Mouse (Mus musculus): Measurements from ENCODE around the gene Slc16a5. TPM values are rescaled to one million over a fixed set of nuclear protein-coding genes. Genes with fewer than 3 reads are reported as not detected.
A peak's percentile ranks its signal among the peaks of the same experiment; 100 is the strongest.
"Not testable (repeated sequence)": the region's sequence is repeated elsewhere in the genome, so short reads cannot be mapped to it uniquely, and the experiment has no call there.

Gene Slc16a5
- total and polyA plus RNA-seq, 3 experiments, result 0.06 TPM; not detected in 2

- Histone ChIP-seq H3K4me1 (ENCODE audit: control insufficient read depth, insufficient read depth, low read length) (peaks cover 10% of the 10 kb centered on the region), H3K27me3 (ENCODE audit: control insufficient read depth, insufficient read depth, low read length) (no peaks in the 10 kb centered on the region), H3K79me2 (replicated peaks; ENCODE audit: control insufficient read depth, insufficient read depth, low read length) (no peaks in the 10 kb centered on the region), H3K36me3 (ENCODE audit: control insufficient read depth, insufficient read depth, low read length) (no peaks in the 10 kb centered on the region), H3K4me3 (no peak overlapping the region), H3K9ac (ENCODE audit: low read depth, low read length) (no peak overlapping the region), H3K27ac (no peak overlapping the region; the same call in 1 of the 2 replicates)
- 54% methylated on average over 7 of the region's 7 CpGs for WGBS
- TF ChIP-seq EP300 (IDR thresholded peaks at IDR 0.05; ENCODE audit: insufficient read depth, low read depth, low read length) (no peak), POLR2A (IDR thresholded peaks at IDR 0.05; ENCODE audit: insufficient read depth, low read depth, low read length) (no peak), CTCF (IDR thresholded peaks at IDR 0.05) (no peak)
- peak in 1 of 2 experiments; percentile 48 for DNase-seq
- intact Hi-C loops (cut with DNase I), result no loop called here
These were observed 9.9 kb downstream of the Slc16a5 start for GRCm38 (mm10) chr11:115472183-115472582.

GRCm38 (mm10) chr11:115473626-115474275 lies 11.5 kb downstream of the Slc16a5 start:
- peak; percentile 91 to 96 for DNase-seq
- no peaks in the 10 kb centered on the region for H3K27me3 ChIP-seq (ENCODE audit: control insufficient read depth, insufficient read depth, low read length)
- peaks cover 10% of the 10 kb centered on the region for H3K4me1 ChIP-seq (ENCODE audit: control insufficient read depth, insufficient read depth, low read length)
- H3K36me3 ChIP-seq (ENCODE audit: control insufficient read depth, insufficient read depth, low read length), result no peaks in the 10 kb centered on the region
- intact Hi-C loops (cut with DNase I), result loop anchor here (1.0 to 2.0 kb wide), 3 partner anchors 45 to 115 kb away; no protein-coding TSS in a partner anchor
- no peak overlapping the region for H3K4me3 ChIP-seq
- no peaks in the 10 kb centered on the region for H3K79me2 ChIP-seq (replicated peaks; ENCODE audit: control insufficient read depth, insufficient read depth, low read length)
- TF ChIP-seq EP300 (IDR thresholded peaks at IDR 0.05; ENCODE audit: insufficient read depth, low read depth, low read length) (peak; percentile 94), POLR2A (IDR thresholded peaks at IDR 0.05; ENCODE audit: insufficient read depth, low read depth, low read length) (peak; percentile 56; the same call in 1 of the 2 replicates), CTCF (IDR thresholded peaks at IDR 0.05) (no peak)
- peak overlapping the region; percentile 35 for H3K9ac ChIP-seq (ENCODE audit: low read depth, low read length)
- whole genome bisulfite sequencing, result 9% methylated on average over 15 of the region's 15 CpGs
- peak overlapping the region; percentile 72 for H3K27ac ChIP-seq

- Histone ChIP-seq H3K4me1 (ENCODE audit: control insufficient read depth, insufficient read depth, low read length) (peaks cover 10% of the 10 kb centered on the region), H3K27ac (peak within 1 kb of the TSS; percentile 78), H3K79me2 (replicated peaks; ENCODE audit: control insufficient read depth, insufficient read depth, low read length) (no peaks in the 10 kb centered on the region), H3K27me3 (ENCODE audit: control insufficient read depth, insufficient read depth, low read length) (no peaks in the 10 kb centered on the region), H3K4me3 (peak within 1 kb of the TSS; percentile 93), H3K36me3 (ENCODE audit: control insufficient read depth, insufficient read depth, low read length) (no peaks in the 10 kb centered on the region), H3K9ac (ENCODE audit: low read depth, low read length) (peak within 1 kb of the TSS; percentile 61)
- TF ChIP-seq EP300 (IDR thresholded peaks at IDR 0.05; ENCODE audit: insufficient read depth, low read depth, low read length) (0 out of 2 replicates have a peak, but pooled peaks have one; percentile 45), POLR2A (IDR thresholded peaks at IDR 0.05; ENCODE audit: insufficient read depth, low read depth, low read length) (peak; percentile 91), CTCF (IDR thresholded peaks at IDR 0.05) (no peak)
- peak; percentile 96 to 97 for DNase-seq
- WGBS, result under 1% methylated on average over 26 of the region's 26 CpGs
- intact Hi-C loops (cut with DNase I), result loop anchor here (2.0 kb wide), 1 partner anchor 62 kb away; no protein-coding TSS in a partner anchor
These were observed 12.9 kb downstream of the Slc16a5 start, which contains the start of gene Armc7 for GRCm38 (mm10) chr11:115475025-115475757. Gene Armc7, plus strand, starts transcription at chr11:115475667.

- no peaks in the 10 kb centered on the region for H3K36me3 ChIP-seq (ENCODE audit: control insufficient read depth, insufficient read depth, low read length)
- H3K9ac ChIP-seq (ENCODE audit: low read depth, low read length), result peak overlapping the region; percentile 61
- intact Hi-C loops (cut with DNase I), result loop anchor here (2.0 kb wide), 1 partner anchor 63 kb away; no protein-coding TSS in a partner anchor
- no peaks in the 10 kb centered on the region for H3K79me2 ChIP-seq (replicated peaks; ENCODE audit: control insufficient read depth, insufficient read depth, low read length)
- H3K27ac ChIP-seq, result peak overlapping the region; percentile 52; the same call in 1 of the 2 replicates
- peaks cover 10% of the 10 kb centered on the region for H3K4me1 ChIP-seq (ENCODE audit: control insufficient read depth, insufficient read depth, low read length)
- H3K27me3 ChIP-seq (ENCODE audit: control insufficient read depth, insufficient read depth, low read length), result no peaks in the 10 kb centered on the region
- no peak for DNase-seq
- WGBS, result 3% methylated on average over 28 of the region's 28 CpGs
- H3K4me3 ChIP-seq, result peak overlapping the region; percentile 93
- TF ChIP-seq CTCF (IDR thresholded peaks at IDR 0.05) (no peak), EP300 (IDR thresholded peaks at IDR 0.05; ENCODE audit: insufficient read depth, low read depth, low read length) (no peak), POLR2A (IDR thresholded peaks at IDR 0.05; ENCODE audit: insufficient read depth, low read depth, low read length) (no peak)
These were observed 13.5 kb downstream of the Slc16a5 start for GRCm38 (mm10) chr11:115475758-115476237.

GRCm38 (mm10) chr11:115476630-115477029 lies 14.4 kb downstream of the Slc16a5 start:
- peaks cover 10% of the 10 kb centered on the region for H3K4me1 ChIP-seq (ENCODE audit: control insufficient read depth, insufficient read depth, low read length)
- intact Hi-C loops (cut with DNase I); H3K4me3 ChIP-seq; H3K36me3 ChIP-seq (ENCODE audit: control insufficient read depth, insufficient read depth, low read length); DNase-seq; H3K79me2 ChIP-seq (replicated peaks; ENCODE audit: control insufficient read depth, insufficient read depth, low read length); H3K9ac ChIP-seq (ENCODE audit: low read depth, low read length); H3K27ac ChIP-seq; H3K27me3 ChIP-seq (ENCODE audit: control insufficient read depth, insufficient read depth, low read length): not testable (repeated sequence)
- 76% methylated on average over 4 of the region's 4 CpGs for WGBS

GRCm38 (mm10) chr11:115477388-115477787 lies 15.1 kb downstream of the Slc16a5 start:
- H3K79me2 ChIP-seq (replicated peaks; ENCODE audit: control insufficient read depth, insufficient read depth, low read length); H3K4me3 ChIP-seq; H3K36me3 ChIP-seq (ENCODE audit: control insufficient read depth, insufficient read depth, low read length); intact Hi-C loops (cut with DNase I); H3K27me3 ChIP-seq (ENCODE audit: control insufficient read depth, insufficient read depth, low read length); H3K9ac ChIP-seq (ENCODE audit: low read depth, low read length); DNase-seq; H3K27ac ChIP-seq: not testable (repeated sequence)
- WGBS, result 65% methylated on average over 7 of the region's 7 CpGs
- H3K4me1 ChIP-seq (ENCODE audit: control insufficient read depth, insufficient read depth, low read length), result peaks cover 10% of the 10 kb centered on the region
